Mouse (Mus musculus): ENCODE data around the gene Ubac2. TPM values are rescaled to one million over a fixed set of nuclear protein-coding genes. Genes with fewer than 3 reads are reported as not detected.
A peak's percentile ranks its signal among the peaks of the same experiment; 100 is the strongest.

The Ubac2 gene
- polyA plus RNA-seq, 1 experiment from 2014 or later = 67.5 TPM

DNA sequence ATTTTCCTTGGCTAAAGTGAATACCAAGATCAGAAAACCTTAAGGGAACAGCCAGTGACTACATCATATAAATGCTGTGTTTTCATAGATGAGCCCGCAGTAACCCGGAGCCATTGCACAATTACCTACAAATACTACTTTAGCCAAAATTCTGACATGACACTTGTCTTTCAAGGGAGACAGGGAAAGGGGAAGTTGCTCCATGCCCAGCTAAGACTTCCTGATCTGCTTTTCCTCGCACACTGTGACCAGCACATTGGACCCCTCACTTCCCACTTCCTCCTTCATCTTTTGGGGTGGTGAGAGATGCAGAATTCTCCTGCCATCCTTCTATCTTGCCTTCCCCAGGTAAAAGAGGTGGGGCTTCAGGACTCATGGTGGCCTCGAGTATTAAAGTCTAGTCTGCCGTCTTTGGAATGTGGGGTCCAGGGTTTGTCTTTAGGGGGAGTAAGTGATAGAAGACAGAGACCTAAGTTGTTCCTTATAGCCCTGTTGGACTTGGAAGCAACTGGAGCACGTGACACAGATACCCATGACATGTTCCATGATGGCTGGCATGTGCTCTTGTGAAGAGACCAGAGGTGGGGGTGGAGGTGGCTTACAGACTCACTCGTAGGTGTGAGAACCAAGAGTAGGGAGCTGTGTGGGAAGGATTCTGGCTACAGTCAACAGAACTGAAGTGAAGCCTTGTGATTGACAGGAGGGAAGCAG lies 116.6 kb downstream of the Ubac2 start:
- H3K27me3 ChIP-seq (replicated peaks; ENCODE audit: control insufficient read depth, insufficient read depth, low read length) = no peaks in the 10 kb centered on the region
- no peak overlapping the region for H3K4me3 ChIP-seq (ENCODE audit: low read depth, low read length)
- DNase-seq (ENCODE audit: low spot score) (peak; percentile 31), ATAC-seq (replicated peaks; ENCODE audit: low FRiP score, low TSS enrichment, low read depth) (no peak)
- H3K9ac ChIP-seq (ENCODE audit: low read length) = no peak overlapping the region
- no peak overlapping the region for H3K4me2 ChIP-seq (ENCODE audit: low read length)
- H3K9me3 ChIP-seq (ENCODE audit: control insufficient read depth, low read length) = no peaks in the 10 kb centered on the region
- H3K36me3 ChIP-seq (ENCODE audit: control insufficient read depth, insufficient read depth, low read length) = peaks cover 30% of the 10 kb centered on the region
- 90% methylated on average over 7 of the region's 7 CpGs for WGBS
- no peak overlapping the region for H3K27ac ChIP-seq (ENCODE audit: low read depth)
- H3K4me1 ChIP-seq (replicated peaks; ENCODE audit: control insufficient read depth, insufficient read depth, low read length) = no peaks in the 10 kb centered on the region

GRCm38 (mm10) chr14:121995557-121995870 lies 117.1 kb downstream of the Ubac2 start:
- Histone ChIP-seq H3K36me3 (ENCODE audit: control insufficient read depth, insufficient read depth, low read length) (peaks cover 30% of the 10 kb centered on the region), H3K9ac (ENCODE audit: low read length) (no peak overlapping the region), H3K4me1 (replicated peaks; ENCODE audit: control insufficient read depth, insufficient read depth, low read length) (no peaks in the 10 kb centered on the region), H3K4me3 (ENCODE audit: low read depth, low read length) (no peak overlapping the region), H3K27me3 (replicated peaks; ENCODE audit: control insufficient read depth, insufficient read depth, low read length) (no peaks in the 10 kb centered on the region), H3K9me3 (ENCODE audit: control insufficient read depth, low read length) (no peaks in the 10 kb centered on the region), H3K4me2 (ENCODE audit: low read length) (no peak overlapping the region), H3K27ac (ENCODE audit: low read depth) (no peak overlapping the region)
- WGBS = 84% methylated on average over 1 of the region's 1 CpGs
- ATAC-seq (replicated peaks; ENCODE audit: low FRiP score, low TSS enrichment, low read depth) = no peak
- peak; percentile 28 for DNase-seq (ENCODE audit: low spot score)

- Histone ChIP-seq H3K4me2 (ENCODE audit: low read length) (no peak overlapping the region), H3K27me3 (replicated peaks; ENCODE audit: control insufficient read depth, insufficient read depth, low read length) (no peaks in the 10 kb centered on the region), H3K4me3 (ENCODE audit: low read depth, low read length) (no peak overlapping the region), H3K4me1 (replicated peaks; ENCODE audit: control insufficient read depth, insufficient read depth, low read length) (no peaks in the 10 kb centered on the region), H3K9ac (ENCODE audit: low read length) (no peak overlapping the region), H3K9me3 (ENCODE audit: control insufficient read depth, low read length) (no peaks in the 10 kb centered on the region), H3K36me3 (ENCODE audit: control insufficient read depth, insufficient read depth, low read length) (peaks cover 30% of the 10 kb centered on the region), H3K27ac (ENCODE audit: low read depth) (no peak overlapping the region)
- peak; percentile 53 for DNase-seq (ENCODE audit: low spot score)
- 83% methylated on average over 8 of the region's 8 CpGs for WGBS
- no peak for ATAC-seq (replicated peaks; ENCODE audit: low FRiP score, low TSS enrichment, low read depth)
Observed at GRCm38 (mm10) chr14:121996786-121997185, 118.4 kb downstream of the Ubac2 start.

DNA sequence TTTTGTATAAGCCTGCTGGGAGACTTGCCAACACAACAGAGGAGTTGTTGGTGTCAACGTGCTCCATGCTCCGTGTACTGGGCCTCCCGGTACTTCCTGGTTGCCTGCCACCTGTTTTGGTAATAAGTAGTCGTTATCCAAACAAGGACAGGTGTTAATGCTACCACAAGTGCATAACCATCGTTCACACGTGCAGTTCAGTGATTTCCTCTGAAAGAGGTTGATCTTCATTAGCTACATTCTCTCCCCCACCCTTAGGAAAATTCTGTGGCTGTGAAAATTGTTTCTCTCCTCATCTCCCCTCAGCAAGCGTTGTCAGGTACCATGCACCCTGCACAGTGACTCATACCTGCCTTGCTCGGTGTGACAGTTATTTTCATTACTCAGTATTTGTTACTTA lies 121.0 kb downstream of the Ubac2 start:
- Histone ChIP-seq H3K4me2 (ENCODE audit: low read length) (no peak overlapping the region), H3K4me1 (replicated peaks; ENCODE audit: control insufficient read depth, insufficient read depth, low read length) (no peaks in the 10 kb centered on the region), H3K4me3 (ENCODE audit: low read depth, low read length) (no peak overlapping the region), H3K9me3 (ENCODE audit: control insufficient read depth, low read length) (no peaks in the 10 kb centered on the region), H3K36me3 (ENCODE audit: control insufficient read depth, insufficient read depth, low read length) (peaks cover 24% of the 10 kb centered on the region), H3K9ac (ENCODE audit: low read length) (no peak overlapping the region), H3K27me3 (replicated peaks; ENCODE audit: control insufficient read depth, insufficient read depth, low read length) (no peaks in the 10 kb centered on the region), H3K27ac (ENCODE audit: low read depth) (no peak overlapping the region)
- ATAC-seq (replicated peaks; ENCODE audit: low FRiP score, low TSS enrichment, low read depth) (no peak), DNase-seq (ENCODE audit: low spot score) (no peak)
- WGBS = 83% methylated on average over 8 of the region's 8 CpGs

GRCm38 (mm10) chr14:122000346-122001105 lies 122.1 kb downstream of the Ubac2 start:
- no peak overlapping the region for H3K4me3 ChIP-seq (ENCODE audit: low read depth, low read length)
- H3K9me3 ChIP-seq (ENCODE audit: control insufficient read depth, low read length) = no peaks in the 10 kb centered on the region
- H3K9ac ChIP-seq (ENCODE audit: low read length) = no peak overlapping the region
- H3K4me1 ChIP-seq (replicated peaks; ENCODE audit: control insufficient read depth, insufficient read depth, low read length) = no peaks in the 10 kb centered on the region
- no peak overlapping the region for H3K27ac ChIP-seq (ENCODE audit: low read depth)
- no peaks in the 10 kb centered on the region for H3K27me3 ChIP-seq (replicated peaks; ENCODE audit: control insufficient read depth, insufficient read depth, low read length)
- DNase-seq (ENCODE audit: low spot score) (no peak), ATAC-seq (replicated peaks; ENCODE audit: low FRiP score, low TSS enrichment, low read depth) (no peak)
- peaks cover 14% of the 10 kb centered on the region for H3K36me3 ChIP-seq (ENCODE audit: control insufficient read depth, insufficient read depth, low read length)
- 93% methylated on average over 17 of the region's 17 CpGs for WGBS
- no peak overlapping the region for H3K4me2 ChIP-seq (ENCODE audit: low read length)

- Histone ChIP-seq H3K27ac (ENCODE audit: low read depth) (no peak overlapping the region), H3K9me3 (ENCODE audit: control insufficient read depth, low read length) (no peaks in the 10 kb centered on the region), H3K4me1 (replicated peaks; ENCODE audit: control insufficient read depth, insufficient read depth, low read length) (no peaks in the 10 kb centered on the region), H3K36me3 (ENCODE audit: control insufficient read depth, insufficient read depth, low read length) (peaks cover 5% of the 10 kb centered on the region), H3K27me3 (replicated peaks; ENCODE audit: control insufficient read depth, insufficient read depth, low read length) (no peaks in the 10 kb centered on the region), H3K9ac (ENCODE audit: low read length) (no peak overlapping the region), H3K4me3 (ENCODE audit: low read depth, low read length) (no peak overlapping the region), H3K4me2 (ENCODE audit: low read length) (no peak overlapping the region)
- 91% methylated on average over 7 of the region's 7 CpGs for WGBS
- ATAC-seq (replicated peaks; ENCODE audit: low FRiP score, low TSS enrichment, low read depth) (no peak), DNase-seq (ENCODE audit: low spot score) (no peak)
Observed at GRCm38 (mm10) chr14:122002224-122002623, 123.8 kb downstream of the Ubac2 start.

DNA sequence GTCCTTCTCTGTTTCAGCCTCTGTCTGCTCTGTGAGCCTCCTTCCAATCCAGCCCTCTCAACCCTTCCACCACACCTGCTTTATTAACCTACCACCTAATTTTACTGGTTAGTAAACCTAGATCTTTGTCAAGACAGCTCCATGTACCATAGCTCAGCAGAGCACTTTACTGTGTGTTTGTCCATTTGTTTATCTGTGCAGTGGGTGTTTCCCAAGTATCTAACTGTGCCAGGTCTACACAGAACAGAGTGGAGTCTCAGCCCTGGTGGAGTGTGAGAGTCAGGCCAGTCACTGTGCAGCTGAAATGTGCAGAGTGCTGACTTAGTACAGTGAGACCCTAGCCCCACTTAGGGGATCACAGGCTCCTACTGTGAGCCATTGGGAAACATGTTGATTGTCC lies 125.4 kb downstream of the Ubac2 start:
- ATAC-seq (replicated peaks; ENCODE audit: low FRiP score, low TSS enrichment, low read depth) (no peak), DNase-seq (ENCODE audit: low spot score) (no peak)
- H3K9me3 ChIP-seq (ENCODE audit: control insufficient read depth, low read length) = no peaks in the 10 kb centered on the region
- H3K4me3 ChIP-seq (ENCODE audit: low read depth, low read length) = no peak overlapping the region
- no peaks in the 10 kb centered on the region for H3K27me3 ChIP-seq (replicated peaks; ENCODE audit: control insufficient read depth, insufficient read depth, low read length)
- no peaks in the 10 kb centered on the region; the same call in 1 of the 2 replicates for H3K36me3 ChIP-seq (ENCODE audit: control insufficient read depth, insufficient read depth, low read length)
- no peaks in the 10 kb centered on the region for H3K4me1 ChIP-seq (replicated peaks; ENCODE audit: control insufficient read depth, insufficient read depth, low read length)
- no peak overlapping the region for H3K4me2 ChIP-seq (ENCODE audit: low read length)
- no peak overlapping the region for H3K9ac ChIP-seq (ENCODE audit: low read length)
- H3K27ac ChIP-seq (ENCODE audit: low read depth) = no peak overlapping the region

DNA sequence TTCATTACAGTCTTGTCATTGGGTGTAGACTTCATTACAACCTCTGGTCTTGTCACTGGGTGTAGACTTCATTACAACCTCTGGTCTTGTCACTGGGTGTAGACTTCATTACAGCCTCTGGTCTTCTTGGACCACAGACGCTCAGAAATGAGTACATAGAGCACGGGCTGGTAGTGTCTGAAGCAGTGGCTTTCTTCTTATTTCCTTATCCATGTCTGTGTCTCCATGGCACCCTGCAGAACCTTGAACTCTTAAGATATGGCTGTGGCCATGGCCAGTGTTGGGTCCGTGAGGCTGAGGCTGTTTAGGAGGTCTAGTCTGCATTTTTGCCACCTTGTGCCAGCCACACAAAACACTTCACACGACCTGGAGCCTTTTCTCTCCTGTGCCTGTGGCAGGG lies 129.8 kb downstream of the Ubac2 start:
- no peaks in the 10 kb centered on the region for H3K4me1 ChIP-seq (replicated peaks; ENCODE audit: control insufficient read depth, insufficient read depth, low read length)
- no peak overlapping the region for H3K4me3 ChIP-seq (ENCODE audit: low read depth, low read length)
- H3K27ac ChIP-seq (ENCODE audit: low read depth) = no peak overlapping the region
- H3K27me3 ChIP-seq (replicated peaks; ENCODE audit: control insufficient read depth, insufficient read depth, low read length) = no peaks in the 10 kb centered on the region
- DNase-seq (ENCODE audit: low spot score) (no peak), ATAC-seq (replicated peaks; ENCODE audit: low FRiP score, low TSS enrichment, low read depth) (no peak)
- no peak overlapping the region for H3K4me2 ChIP-seq (ENCODE audit: low read length)
- H3K9me3 ChIP-seq (ENCODE audit: control insufficient read depth, low read length) = no peaks in the 10 kb centered on the region
- H3K9ac ChIP-seq (ENCODE audit: low read length) = no peak overlapping the region
- H3K36me3 ChIP-seq (ENCODE audit: control insufficient read depth, insufficient read depth, low read length) = peaks cover 12% of the 10 kb centered on the region
- 83% methylated on average over 4 of the region's 4 CpGs for WGBS

- WGBS = 84% methylated on average over 13 of the region's 13 CpGs
- no peak for ATAC-seq (replicated peaks; ENCODE audit: low FRiP score, low TSS enrichment, low read depth)
- Histone ChIP-seq H3K4me3 (ENCODE audit: low read depth, low read length) (no peak overlapping the region), H3K4me2 (ENCODE audit: low read length) (no peak overlapping the region), H3K4me1 (replicated peaks; ENCODE audit: control insufficient read depth, insufficient read depth, low read length) (no peaks in the 10 kb centered on the region), H3K27ac (ENCODE audit: low read depth) (no peak overlapping the region), H3K27me3 (replicated peaks; ENCODE audit: control insufficient read depth, insufficient read depth, low read length) (no peaks in the 10 kb centered on the region), H3K9ac (ENCODE audit: low read length) (no peak overlapping the region), H3K9me3 (ENCODE audit: control insufficient read depth, low read length) (no peaks in the 10 kb centered on the region), H3K36me3 (ENCODE audit: control insufficient read depth, insufficient read depth, low read length) (peaks cover 12% of the 10 kb centered on the region)
- DNase-seq (ENCODE audit: low spot score) = no peak
Observed at GRCm38 (mm10) chr14:122009502-122009901, 131.1 kb downstream of the Ubac2 start.
